Mouse (Mus musculus) lung, postnatal 0 days (tissue): Measurements from ENCODE around the gene Pelo.

Experiments used
- CTCF ChIP-seq: IDR thresholded peaks from 2 replicates; pipeline ENCODE4 v1.5.1; 2016; ENCODE audit warnings: antibody characterized with exemption, mild to moderate bottlenecking
- EP300 ChIP-seq: IDR thresholded peaks from 2 replicates; pipeline ENCODE4 v1.6.1; 2016; ENCODE audit warnings: antibody characterized with exemption, mild to moderate bottlenecking, control low read depth

GRCm38 (mm10) chr13:115118756-115119155 is 28.8 kb upstream of the Pelo start:
- TF ChIP-seq CTCF, result no peak
- TF ChIP-seq EP300, result no peak
